Mouse (Mus musculus): Measurements from ENCODE around the gene Agbl4. TPM values are rescaled to one million over a fixed set of nuclear protein-coding genes. Genes with fewer than 3 reads are reported as not detected.

Gene Agbl4
- total RNA-seq, 2 experiments from 2014 or later: 0.28 to 0.34 TPM

- DNase-seq (ENCODE audit: low spot score): no peak
- intact Hi-C loops (cut with DNase I): no loop called here
Observed at GRCm38 (mm10) chr4:111425170-111425569, 1027.7 kb downstream of the Agbl4 start.

GRCm38 (mm10) chr4:111431186-111431585, 1033.7 kb downstream of the Agbl4 start:
- intact Hi-C loops (cut with DNase I): no loop called here
- DNase-seq (ENCODE audit: low spot score): peak; percentile 51

GRCm38 (mm10) chr4:111432013-111432412, 1034.6 kb downstream of the Agbl4 start:
- intact Hi-C loops (cut with DNase I): no loop called here
- no peak for DNase-seq (ENCODE audit: low spot score)

- intact Hi-C loops (cut with DNase I): no loop called here
Observed at GRCm38 (mm10) chr4:111432417-111432816, 1035.0 kb downstream of the Agbl4 start.

GRCm38 (mm10) chr4:111441709-111442108, 1044.2 kb downstream of the Agbl4 start:
- intact Hi-C loops (cut with DNase I): no loop called here
- DNase-seq (ENCODE audit: low spot score): no peak

More at GRCm38 (mm10) chr4:111432417-111432816, 1035.0 kb downstream of the Agbl4 start:
- DNase-seq (ENCODE audit: low spot score): no peak

GRCm38 (mm10) chr4:111442435-111443238, 1045.2 kb downstream of the Agbl4 start:
- no peak for DNase-seq (ENCODE audit: low spot score)
- intact Hi-C loops (cut with DNase I): no loop called here

GRCm38 (mm10) chr4:111443906-111444615, 1046.6 kb downstream of the Agbl4 start:
- no peak for DNase-seq (ENCODE audit: low spot score)
- intact Hi-C loops (cut with DNase I): no loop called here

GRCm38 (mm10) chr4:111444616-111445160, 1047.2 kb downstream of the Agbl4 start:
- no peak for DNase-seq (ENCODE audit: low spot score)
- intact Hi-C loops (cut with DNase I): no loop called here

GRCm38 (mm10) chr4:111447918-111448317, 1050.5 kb downstream of the Agbl4 start:
- DNase-seq (ENCODE audit: low spot score): no peak
- intact Hi-C loops (cut with DNase I): no loop called here

- intact Hi-C loops (cut with DNase I): no loop called here
- no peak for DNase-seq (ENCODE audit: low spot score)
Observed at GRCm38 (mm10) chr4:111448586-111448985, 1051.1 kb downstream of the Agbl4 start.

- no peak for DNase-seq (ENCODE audit: low spot score)
- intact Hi-C loops (cut with DNase I): no loop called here
Observed at GRCm38 (mm10) chr4:111449442-111450199, 1052.2 kb downstream of the Agbl4 start.

- DNase-seq (ENCODE audit: low spot score): no peak
- intact Hi-C loops (cut with DNase I): no loop called here
Observed at GRCm38 (mm10) chr4:111451283-111451918, 1053.9 kb downstream of the Agbl4 start.

GRCm38 (mm10) chr4:111452192-111452591, 1054.7 kb downstream of the Agbl4 start:
- intact Hi-C loops (cut with DNase I): no loop called here
- no peak for DNase-seq (ENCODE audit: low spot score)

GRCm38 (mm10) chr4:111453275-111453674, 1055.8 kb downstream of the Agbl4 start:
- intact Hi-C loops (cut with DNase I): no loop called here
- no peak for DNase-seq (ENCODE audit: low spot score)

GRCm38 (mm10) chr4:111455621-111456020, 1058.2 kb downstream of the Agbl4 start:
- intact Hi-C loops (cut with DNase I): no loop called here
- no peak for DNase-seq (ENCODE audit: low spot score)

- intact Hi-C loops (cut with DNase I): no loop called here
- no peak for DNase-seq (ENCODE audit: low spot score)
Observed at GRCm38 (mm10) chr4:111457568-111457967, 1060.1 kb downstream of the Agbl4 start.

- no peak for DNase-seq (ENCODE audit: low spot score)
- intact Hi-C loops (cut with DNase I): no loop called here
Observed at GRCm38 (mm10) chr4:111467293-111467773, 1069.9 kb downstream of the Agbl4 start.

- intact Hi-C loops (cut with DNase I): no loop called here
- DNase-seq (ENCODE audit: low spot score): no peak
Observed at GRCm38 (mm10) chr4:111467796-111468195, 1070.3 kb downstream of the Agbl4 start.

- intact Hi-C loops (cut with DNase I): no loop called here
- no peak for DNase-seq (ENCODE audit: low spot score)
Observed at GRCm38 (mm10) chr4:111469847-111470246, 1072.4 kb downstream of the Agbl4 start.

GRCm38 (mm10) chr4:111471726-111472125, 1074.3 kb downstream of the Agbl4 start:
- intact Hi-C loops (cut with DNase I): no loop called here
- DNase-seq (ENCODE audit: low spot score): no peak
